Mouse (Mus musculus): Measurements from ENCODE around the gene Tsr1. TPM values are rescaled to one million over a fixed set of nuclear protein-coding genes. Genes with fewer than 3 reads are reported as not detected.

The Tsr1 gene
- polyA plus RNA-seq, 1 experiment, result 8.9 TPM

DNA sequence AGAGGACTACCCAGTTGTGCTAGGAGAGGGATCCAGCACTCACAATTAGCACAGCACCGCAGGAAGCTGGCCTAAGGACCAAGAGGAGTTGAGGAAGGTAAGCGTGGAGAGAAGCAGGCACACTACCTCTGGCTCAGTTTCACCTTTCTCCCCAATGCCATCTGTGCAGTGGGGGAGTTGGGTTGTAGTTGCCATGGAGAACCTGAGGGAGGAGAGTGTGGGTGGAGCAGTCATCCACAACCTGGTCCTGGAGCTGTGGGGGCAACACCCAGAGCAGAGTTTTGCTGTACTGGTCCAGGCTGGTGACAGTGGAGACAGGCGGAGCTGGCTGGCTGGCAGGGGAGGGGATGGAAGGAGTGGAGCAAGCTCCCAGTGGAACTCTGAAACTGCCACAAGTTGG lies 23.2 kb upstream of the Tsr1 start:
- no peak for DNase-seq (ENCODE audit: low read depth in 1 of 2, low spot score in 2 of 2)
- Histone ChIP-seq H3K36me3 (ENCODE audit: control insufficient read depth, insufficient read depth, low read length) (no peaks in the 10 kb centered on the region), H3K27ac (ENCODE audit: insufficient read depth, low read length) (no peak overlapping the region), H3K4me1 (ENCODE audit: control insufficient read depth, insufficient read depth, insufficient read length) (no peaks in the 10 kb centered on the region), H3K27me3 (ENCODE audit: control insufficient read depth, insufficient read depth, low read length) (no peaks in the 10 kb centered on the region), H3K4me3 (ENCODE audit: extremely low read depth, insufficient read depth, insufficient read length) (no peak overlapping the region)
- WGBS, result 91% methylated on average over 3 of the region's 3 CpGs
- no peak for TF ChIP-seq POLR2A (IDR thresholded peaks at IDR 0.05; ENCODE audit: low read depth, low read length)
- no peak for TF ChIP-seq CTCF (IDR thresholded peaks at IDR 0.05; ENCODE audit: extremely low read depth, insufficient read depth, insufficient read length, insufficient replicate concordance)

DNA sequence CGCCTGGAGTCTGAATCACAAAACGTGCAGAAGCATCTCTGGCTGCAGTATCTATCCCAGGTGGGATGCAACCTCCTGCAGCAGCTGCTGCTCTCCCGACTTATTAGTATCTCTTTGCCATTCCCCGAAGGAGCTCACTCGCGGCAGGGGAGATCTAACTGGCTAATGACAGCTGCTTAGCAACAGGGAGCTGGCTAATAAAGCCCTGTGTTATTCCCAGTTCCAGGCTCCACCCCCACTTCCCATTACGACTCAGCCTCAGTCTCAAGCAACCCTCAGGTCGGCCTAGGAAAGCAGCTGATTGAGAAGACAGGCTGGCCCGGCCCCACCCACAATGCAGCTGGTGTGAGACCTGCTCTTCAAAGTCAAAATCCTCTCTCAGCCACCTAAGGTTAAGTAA lies 21.1 kb upstream of the Tsr1 start:
- no peaks in the 10 kb centered on the region for H3K36me3 ChIP-seq (ENCODE audit: control insufficient read depth, insufficient read depth, low read length)
- no peak overlapping the region for H3K27ac ChIP-seq (ENCODE audit: insufficient read depth, low read length)
- H3K4me1 ChIP-seq (ENCODE audit: control insufficient read depth, insufficient read depth, insufficient read length), result no peaks in the 10 kb centered on the region
- H3K27me3 ChIP-seq (ENCODE audit: control insufficient read depth, insufficient read depth, low read length), result no peaks in the 10 kb centered on the region
- 49% methylated on average over 9 of the region's 9 CpGs for WGBS
- DNase-seq (ENCODE audit: low read depth in 1 of 2, low spot score in 2 of 2), result no peak
- TF ChIP-seq POLR2A (IDR thresholded peaks at IDR 0.05; ENCODE audit: low read depth, low read length) (no peak), CTCF (IDR thresholded peaks at IDR 0.05; ENCODE audit: extremely low read depth, insufficient read depth, insufficient read length, insufficient replicate concordance) (no peak)
- H3K4me3 ChIP-seq (ENCODE audit: extremely low read depth, insufficient read depth, insufficient read length), result no peak overlapping the region

- 92% methylated on average over 9 of the region's 9 CpGs for WGBS
- Histone ChIP-seq H3K27me3 (ENCODE audit: control insufficient read depth, insufficient read depth, low read length) (no peaks in the 10 kb centered on the region), H3K27ac (ENCODE audit: insufficient read depth, low read length) (no peak overlapping the region), H3K4me1 (ENCODE audit: control insufficient read depth, insufficient read depth, insufficient read length) (no peaks in the 10 kb centered on the region), H3K4me3 (ENCODE audit: extremely low read depth, insufficient read depth, insufficient read length) (no peak overlapping the region), H3K36me3 (ENCODE audit: control insufficient read depth, insufficient read depth, low read length) (no peaks in the 10 kb centered on the region)
- no peak for TF ChIP-seq CTCF (IDR thresholded peaks at IDR 0.05; ENCODE audit: extremely low read depth, insufficient read depth, insufficient read length, insufficient replicate concordance)
- DNase-seq (ENCODE audit: low read depth in 1 of 2, low spot score in 2 of 2), result no peak
Measured at GRCm38 (mm10) chr11:74880999-74881398, 16.9 kb upstream of the Tsr1 start.

GRCm38 (mm10) chr11:74881979-74882378 lies 15.9 kb upstream of the Tsr1 start:
- DNase-seq (ENCODE audit: low read depth in 1 of 2, low spot score in 2 of 2), result no peak

GRCm38 (mm10) chr11:74883098-74883497 lies 14.8 kb upstream of the Tsr1 start:
- TF ChIP-seq POLR2A (IDR thresholded peaks at IDR 0.05; ENCODE audit: low read depth, low read length) (no peak), CTCF (IDR thresholded peaks at IDR 0.05; ENCODE audit: extremely low read depth, insufficient read depth, insufficient read length, insufficient replicate concordance) (no peak)
- Histone ChIP-seq H3K27ac (ENCODE audit: insufficient read depth, low read length) (no peak overlapping the region), H3K27me3 (ENCODE audit: control insufficient read depth, insufficient read depth, low read length) (no peaks in the 10 kb centered on the region), H3K4me3 (ENCODE audit: extremely low read depth, insufficient read depth, insufficient read length) (no peak overlapping the region), H3K36me3 (ENCODE audit: control insufficient read depth, insufficient read depth, low read length) (no peaks in the 10 kb centered on the region), H3K4me1 (ENCODE audit: control insufficient read depth, insufficient read depth, insufficient read length) (no peaks in the 10 kb centered on the region)
- DNase-seq (ENCODE audit: low read depth in 1 of 2, low spot score in 2 of 2), result no peak
- WGBS, result 95% methylated on average over 10 of the region's 10 CpGs

More at GRCm38 (mm10) chr11:74881979-74882378, 15.9 kb upstream of the Tsr1 start:
- H3K4me1 ChIP-seq (ENCODE audit: control insufficient read depth, insufficient read depth, insufficient read length), result no peaks in the 10 kb centered on the region
- H3K4me3 ChIP-seq (ENCODE audit: extremely low read depth, insufficient read depth, insufficient read length), result no peak overlapping the region
- no peak overlapping the region for H3K27ac ChIP-seq (ENCODE audit: insufficient read depth, low read length)
- WGBS, result 95% methylated on average over 14 of the region's 14 CpGs
- no peaks in the 10 kb centered on the region for H3K27me3 ChIP-seq (ENCODE audit: control insufficient read depth, insufficient read depth, low read length)
- H3K36me3 ChIP-seq (ENCODE audit: control insufficient read depth, insufficient read depth, low read length), result no peaks in the 10 kb centered on the region
- TF ChIP-seq CTCF (IDR thresholded peaks at IDR 0.05; ENCODE audit: extremely low read depth, insufficient read depth, insufficient read length, insufficient replicate concordance), result no peak
- no peak for TF ChIP-seq POLR2A (IDR thresholded peaks at IDR 0.05; ENCODE audit: low read depth, low read length)

GRCm38 (mm10) chr11:74894619-74895018 lies 3.3 kb upstream of the Tsr1 start:
- DNase-seq (ENCODE audit: low read depth in 1 of 2, low spot score in 2 of 2), result no peak

GRCm38 (mm10) chr11:74895980-74896900 lies 1.6 kb upstream of the Tsr1 start:
- TF ChIP-seq POLR2A (IDR thresholded peaks at IDR 0.05; ENCODE audit: low read depth, low read length) (no peak), CTCF (IDR thresholded peaks at IDR 0.05; ENCODE audit: extremely low read depth, insufficient read depth, insufficient read length, insufficient replicate concordance) (no peak)
- H3K4me1 ChIP-seq (ENCODE audit: control insufficient read depth, insufficient read depth, insufficient read length), result peaks cover 3% of the 10 kb centered on the region; the same call in 1 of the 2 replicates
- no peaks in the 10 kb centered on the region for H3K27me3 ChIP-seq (ENCODE audit: control insufficient read depth, insufficient read depth, low read length)
- H3K27ac ChIP-seq (ENCODE audit: insufficient read depth, low read length), result no peak overlapping the region
- peak; percentile 8 to 41 for DNase-seq (ENCODE audit: low read depth in 1 of 2, low spot score in 2 of 2)
- under 1% methylated on average over 46 of the region's 55 CpGs for WGBS
- H3K4me3 ChIP-seq (ENCODE audit: extremely low read depth, insufficient read depth, insufficient read length), result peak overlapping the region; percentile 75
- H3K36me3 ChIP-seq (ENCODE audit: control insufficient read depth, insufficient read depth, low read length), result peaks cover 11% of the 10 kb centered on the region

More at GRCm38 (mm10) chr11:74894619-74895018, 3.3 kb upstream of the Tsr1 start:
- peaks cover 3% of the 10 kb centered on the region; the same call in 1 of the 2 replicates for H3K4me1 ChIP-seq (ENCODE audit: control insufficient read depth, insufficient read depth, insufficient read length)
- no peak overlapping the region for H3K27ac ChIP-seq (ENCODE audit: insufficient read depth, low read length)
- TF ChIP-seq CTCF (IDR thresholded peaks at IDR 0.05; ENCODE audit: extremely low read depth, insufficient read depth, insufficient read length, insufficient replicate concordance) (no peak), POLR2A (IDR thresholded peaks at IDR 0.05; ENCODE audit: low read depth, low read length) (no peak)
- peaks cover 1% of the 10 kb centered on the region; the same call in 1 of the 2 replicates for H3K36me3 ChIP-seq (ENCODE audit: control insufficient read depth, insufficient read depth, low read length)
- 94% methylated on average over 4 of the region's 4 CpGs for WGBS
- H3K4me3 ChIP-seq (ENCODE audit: extremely low read depth, insufficient read depth, insufficient read length), result no peak overlapping the region
- H3K27me3 ChIP-seq (ENCODE audit: control insufficient read depth, insufficient read depth, low read length), result no peaks in the 10 kb centered on the region
